Mouse (Mus musculus): ENCODE measurements around the gene Pnpla8.

DNA sequence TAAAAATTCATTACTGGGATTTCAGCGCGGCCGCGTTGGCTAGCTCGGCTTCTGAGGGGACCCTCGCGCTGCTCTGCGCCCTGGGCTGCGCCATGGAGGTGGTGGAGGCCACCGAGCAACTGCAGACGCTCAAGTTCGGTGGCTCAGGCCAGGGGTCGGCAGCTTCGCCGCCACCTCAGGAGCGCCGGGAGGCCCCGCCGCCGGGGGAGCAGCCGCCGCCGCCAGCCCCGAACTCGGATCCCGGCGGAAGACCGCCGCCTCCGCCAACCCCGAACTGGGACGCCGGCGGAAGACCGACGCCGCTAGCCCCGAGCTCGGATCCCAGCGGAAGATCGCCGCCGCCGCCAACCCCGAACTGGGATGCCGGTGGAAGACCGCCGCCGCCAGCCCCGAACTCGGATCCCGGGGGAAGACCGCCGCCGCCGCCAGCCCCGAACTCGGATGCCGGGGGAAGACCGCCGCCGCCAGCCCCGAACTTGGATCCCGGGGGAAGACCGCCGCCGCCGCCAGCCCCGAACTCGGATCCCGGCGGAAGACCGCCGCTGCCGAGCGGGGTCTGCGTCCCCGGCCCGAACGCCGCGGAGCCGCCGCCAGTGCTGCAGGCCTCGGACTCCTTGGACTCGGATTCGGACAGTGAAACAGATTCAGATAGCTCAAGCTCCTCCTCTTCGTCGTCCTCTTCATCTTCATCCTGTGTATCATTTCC, 634 bp downstream of the Pnpla8 start:
- TF ChIP-seq POLR2A (IDR thresholded peaks at IDR 0.05; ENCODE audit: low read depth, low read length) = no peak
- TF ChIP-seq CTCF (IDR thresholded peaks at IDR 0.05; ENCODE audit: extremely low read depth, insufficient read length, insufficient replicate concordance, low read depth, low read length) = no peak

Data from small intestine, adult 2 months (tissue).